Mouse (Mus musculus) lung, embryonic 14.5 days (tissue): ENCODE results near the gene Acsl3. TPM values are rescaled to one million over a fixed set of nuclear protein-coding genes. Genes with fewer than 3 reads are reported as not detected.

Source experiments
- ATAC-seq: fragments of 200-750 bp; cut with Nextera tagmentation; 2 replicates; pipeline ENCODE4 v1.8.0; 2017; ENCODE audit warnings: mild to moderate bottlenecking, moderate TSS enrichment, moderate library complexity; ENCODE audit not compliant: insufficient read depth
- DNase-seq: peaks from one replicate; pipeline ENCODE4 v3.0.0-alpha.2; 2015
- H3K27ac ChIP-seq: fragments of 300-500 bp; sonication (generic); 2 replicates; pipeline ENCODE4 v1.5.1; 2014; ENCODE audit warnings: low read depth, mild to moderate bottlenecking, moderate library complexity
- H3K27me3 ChIP-seq: fragments of 300-500 bp; sonication (generic); 2 replicates; pipeline ENCODE4 v1.6.1; 2014; ENCODE audit warnings: low read length, control low read depth; ENCODE audit not compliant: insufficient read depth
- H3K36me3 ChIP-seq: fragments of 300-500 bp; sonication (generic); 2 replicates; pipeline ENCODE4 v1.6.1; 2014; ENCODE audit warnings: control low read depth; ENCODE audit not compliant: insufficient read depth
- H3K4me1 ChIP-seq: fragments of 300-500 bp; sonication (generic); 2 replicates; pipeline ENCODE4 v1.6.1; 2014; ENCODE audit warnings: antibody characterized with exemption, control low read depth; ENCODE audit not compliant: insufficient read depth
- H3K4me2 ChIP-seq: fragments of 300-500 bp; sonication (generic); 2 replicates; pipeline ENCODE4 v1.6.1; 2014; ENCODE audit warnings: mild to moderate bottlenecking
- H3K4me3 ChIP-seq: fragments of 300-500 bp; sonication (generic); 2 replicates; pipeline ENCODE4 v1.5.1; 2014; ENCODE audit warnings: low read depth, low read length
- H3K9ac ChIP-seq: fragments of 300-500 bp; sonication (generic); 2 replicates; pipeline ENCODE4 v1.6.1; 2014
- H3K9me3 ChIP-seq: fragments of 300-500 bp; sonication (generic); 2 replicates; pipeline ENCODE4 v1.6.1; 2016; ENCODE audit warnings: low read depth, low read length, control low read depth
- CTCF ChIP-seq: IDR thresholded peaks from 2 replicates; pipeline ENCODE4 v1.5.1; 2016; ENCODE audit warnings: antibody characterized with exemption, low read depth
- WGBS: fragments of 180-500 bp; shearing (Covaris S2); extraction: QIAGEN DNeasy Blood & Tissue Kit; methylation state at CpG from one replicate; pipeline ENCODE4 v1.1.7; 2014; 5-methylcytosine and 5-hydroxymethylcytosine counted together
- polyA plus RNA-seq: library from polyadenylated mRNA; unstranded; fragments of >200 nt; fragmentation: Nextera tagmentation; extraction: Ambion mirVana; gene quantifications from 2 replicates; pipeline ENCODE4 v1.2.1, GENCODE M21; 2014

The Acsl3 gene
- polyA plus RNA-seq, 1 experiment from 2014 or later = 61.2 TPM

GRCm38 (mm10) chr1:78725191-78725490 lies 67.5 kb downstream of the Acsl3 start:
- WGBS = 28% methylated on average over 3 of the region's 3 CpGs
- no peaks in the 10 kb centered on the region for H3K4me1 ChIP-seq
- no peak; the same call in 1 of the 2 replicates for ATAC-seq
- H3K4me2 ChIP-seq = no peak overlapping the region
- no peak overlapping the region for H3K27ac ChIP-seq
- no peak for TF ChIP-seq CTCF
- no peaks in the 10 kb centered on the region for H3K9me3 ChIP-seq
- H3K9ac ChIP-seq = no peak overlapping the region
- no peak for DNase-seq
- no peak overlapping the region for H3K4me3 ChIP-seq
- no peaks in the 10 kb centered on the region for H3K27me3 ChIP-seq
- no peaks in the 10 kb centered on the region for H3K36me3 ChIP-seq

- no peaks in the 10 kb centered on the region for H3K4me1 ChIP-seq
- no peak overlapping the region for H3K9ac ChIP-seq
- H3K27ac ChIP-seq = no peak overlapping the region
- ATAC-seq (no peak), DNase-seq (peak; percentile 34)
- no peaks in the 10 kb centered on the region for H3K36me3 ChIP-seq
- H3K9me3 ChIP-seq = no peaks in the 10 kb centered on the region
- H3K27me3 ChIP-seq = no peaks in the 10 kb centered on the region
- no peak overlapping the region for H3K4me2 ChIP-seq
- H3K4me3 ChIP-seq = no peak overlapping the region
- WGBS = 44% methylated on average over 6 of the region's 6 CpGs
- peak; percentile 57 for TF ChIP-seq CTCF
These were observed 68.1 kb downstream of the Acsl3 start for GRCm38 (mm10) chr1:78725617-78726223.

DNA sequence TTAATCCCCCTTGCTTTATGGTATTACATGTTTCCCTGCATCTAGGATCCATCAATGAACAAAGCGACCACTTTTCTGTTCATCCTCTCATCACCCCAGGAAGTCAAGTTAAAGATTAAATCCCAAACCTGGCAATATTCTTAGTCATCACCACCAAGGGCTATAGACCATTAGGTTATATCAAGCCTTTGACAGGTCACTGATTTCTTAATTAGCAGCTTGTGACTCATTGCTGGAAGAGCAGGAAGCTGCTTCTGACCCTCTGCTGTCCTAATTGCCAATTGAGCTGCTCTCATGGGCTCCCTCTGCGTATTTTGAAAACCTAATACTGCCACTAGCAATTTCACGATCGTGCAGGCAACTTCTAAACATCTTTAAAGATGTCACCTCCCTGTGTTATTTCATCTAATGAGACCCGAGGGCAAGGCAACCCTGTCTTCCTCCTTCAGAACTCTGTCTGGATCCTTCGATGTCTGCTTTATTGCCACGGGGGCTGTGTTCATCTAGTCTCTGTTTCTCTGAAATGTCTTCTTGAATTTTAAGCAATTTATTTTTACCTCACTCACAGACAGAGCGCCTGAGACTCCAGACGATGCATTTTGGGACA lies 72.6 kb downstream of the Acsl3 start:
- H3K4me3 ChIP-seq = no peak overlapping the region
- 0 out of 2 replicates have a peak, but pooled peaks cover 2% of the 10 kb centered on the region for H3K9me3 ChIP-seq
- H3K27ac ChIP-seq = no peak overlapping the region
- H3K27me3 ChIP-seq = no peaks in the 10 kb centered on the region
- no peak overlapping the region for H3K9ac ChIP-seq
- H3K36me3 ChIP-seq = no peaks in the 10 kb centered on the region
- DNase-seq (no peak), ATAC-seq (no peak)
- TF ChIP-seq CTCF = no peak
- H3K4me1 ChIP-seq = no peaks in the 10 kb centered on the region
- H3K4me2 ChIP-seq = no peak overlapping the region
- WGBS = 82% methylated on average over 9 of the region's 9 CpGs

DNA sequence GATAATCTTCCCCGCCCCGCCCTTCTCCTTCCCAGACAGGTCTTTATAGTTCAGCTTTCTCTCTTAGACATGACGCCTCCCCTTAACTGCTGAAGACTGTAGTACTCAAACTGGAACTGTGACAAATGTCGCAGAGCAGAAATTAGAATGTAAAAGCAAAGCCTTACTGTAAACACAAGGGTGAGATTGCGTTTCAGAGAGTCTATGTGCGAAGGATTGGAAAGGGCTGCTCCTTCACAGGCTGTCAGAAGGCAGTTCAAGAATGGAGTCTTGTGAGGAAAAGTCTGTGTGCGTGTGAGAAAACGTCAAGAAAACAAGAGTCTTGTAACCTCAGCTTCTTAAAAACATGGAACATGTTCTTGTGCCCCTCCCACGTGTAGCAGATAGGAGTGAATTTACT lies 74.7 kb downstream of the Acsl3 start:
- WGBS = 51% methylated on average over 9 of the region's 9 CpGs
- DNase-seq (peak; percentile 88), ATAC-seq (peak; percentile 83)
- H3K9me3 ChIP-seq = 0 out of 2 replicates have a peak, but pooled peaks cover 2% of the 10 kb centered on the region
- TF ChIP-seq CTCF = no peak
- H3K4me1 ChIP-seq = no peaks in the 10 kb centered on the region
- no peak overlapping the region for H3K9ac ChIP-seq
- no peak overlapping the region for H3K4me3 ChIP-seq
- H3K27ac ChIP-seq = no peak overlapping the region
- no peaks in the 10 kb centered on the region for H3K27me3 ChIP-seq
- H3K36me3 ChIP-seq = no peaks in the 10 kb centered on the region
- no peak overlapping the region for H3K4me2 ChIP-seq

DNA sequence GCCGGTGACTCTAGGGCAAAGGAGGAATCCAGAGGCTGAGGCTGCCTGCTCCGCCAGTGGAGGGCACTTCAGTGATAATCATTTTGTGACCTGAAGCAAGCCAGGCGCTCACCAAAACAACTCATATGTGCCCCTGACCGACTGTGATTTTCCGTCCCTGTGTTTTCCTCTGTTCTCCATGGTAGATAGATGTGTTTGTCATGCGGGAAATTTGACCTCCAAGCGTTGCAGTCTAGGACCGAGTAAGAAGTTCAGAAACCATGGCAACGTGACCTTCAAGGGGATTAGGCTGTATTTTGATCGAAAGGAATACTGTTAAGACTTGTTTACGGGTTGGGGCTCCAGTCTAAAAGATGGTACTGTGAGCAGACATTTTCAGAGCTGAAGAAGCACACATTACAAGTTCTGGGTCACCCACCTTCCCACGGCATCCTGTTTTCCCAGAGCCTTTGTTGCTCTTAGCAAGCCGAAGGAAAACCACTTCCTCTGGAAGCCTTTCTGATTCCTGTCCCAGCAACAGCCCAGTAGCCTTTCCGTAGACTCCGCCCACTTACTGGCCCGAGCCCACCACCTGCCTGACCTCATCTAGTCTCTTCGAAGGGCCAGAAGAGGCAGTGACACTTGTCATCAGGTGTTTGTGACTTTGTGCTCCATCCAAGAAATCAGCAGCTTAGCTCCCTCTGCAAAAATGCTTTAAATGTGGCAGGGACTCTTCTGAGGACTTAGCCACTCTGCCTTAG lies 76.8 kb downstream of the Acsl3 start:
- TF ChIP-seq CTCF = no peak
- 0 out of 2 replicates have a peak, but pooled peaks cover 2% of the 10 kb centered on the region for H3K9me3 ChIP-seq
- no peaks in the 10 kb centered on the region for H3K36me3 ChIP-seq
- H3K27me3 ChIP-seq = no peaks in the 10 kb centered on the region
- H3K4me3 ChIP-seq = no peak overlapping the region
- H3K9ac ChIP-seq = no peak overlapping the region
- ATAC-seq (no peak), DNase-seq (no peak)
- WGBS = 53% methylated on average over 17 of the region's 17 CpGs
- H3K4me1 ChIP-seq = no peaks in the 10 kb centered on the region
- no peak overlapping the region for H3K4me2 ChIP-seq
- no peak overlapping the region for H3K27ac ChIP-seq

DNA sequence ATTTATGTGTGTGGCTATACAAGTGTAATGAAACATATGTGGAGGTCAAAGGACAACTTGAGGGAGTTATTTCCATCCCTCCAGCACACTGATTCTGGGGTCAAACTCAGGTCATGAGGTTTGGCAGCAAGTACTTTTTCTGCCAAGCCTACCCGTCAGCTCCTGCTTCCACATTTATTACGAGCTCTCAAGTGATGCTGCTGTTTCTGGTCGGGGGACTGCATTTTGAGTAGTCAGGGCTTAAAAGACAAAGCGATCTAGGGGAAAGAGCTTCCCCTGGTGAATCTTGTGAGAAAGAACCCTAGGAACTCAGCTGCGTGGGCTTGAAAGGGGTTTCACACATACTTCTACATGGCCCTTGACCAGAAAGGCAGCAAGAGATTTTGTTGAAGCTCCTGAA lies 80.0 kb downstream of the Acsl3 start:
- Histone ChIP-seq H3K9me3 (0 out of 2 replicates have a peak, but pooled peaks cover 2% of the 10 kb centered on the region), H3K27me3 (no peaks in the 10 kb centered on the region), H3K4me1 (no peaks in the 10 kb centered on the region), H3K36me3 (no peaks in the 10 kb centered on the region), H3K9ac (no peak overlapping the region), H3K27ac (no peak overlapping the region), H3K4me3 (no peak overlapping the region), H3K4me2 (no peak overlapping the region)
- no peak for TF ChIP-seq CTCF
- WGBS = 40% methylated on average over 5 of the region's 5 CpGs
- ATAC-seq (no peak), DNase-seq (peak; percentile 29)

- Histone ChIP-seq H3K27ac (no peak overlapping the region), H3K4me2 (no peak overlapping the region), H3K36me3 (no peaks in the 10 kb centered on the region), H3K9ac (no peak overlapping the region), H3K4me3 (no peak overlapping the region), H3K9me3 (no peaks in the 10 kb centered on the region), H3K4me1 (no peaks in the 10 kb centered on the region), H3K27me3 (no peaks in the 10 kb centered on the region)
- DNase-seq (no peak), ATAC-seq (no peak)
- WGBS = 91% methylated on average over 11 of the region's 11 CpGs
- TF ChIP-seq CTCF = no peak
These were observed 83.1 kb downstream of the Acsl3 start for GRCm38 (mm10) chr1:78740676-78741075.
